Mouse (Mus musculus): ENCODE measurements around the gene 1700028J19Rik.
"Not testable (repeated sequence)": the region's sequence is repeated elsewhere in the genome, so short reads cannot be mapped to it uniquely, and the experiment has no call there.

- not testable (repeated sequence) for TF ChIP-seq ZC3H11A (IDR thresholded peaks at IDR 0.05; ENCODE audit: low read depth, low read length); MXI1 (IDR thresholded peaks at IDR 0.05; ENCODE audit: low read depth, low read length); SMC3 (IDR thresholded peaks at IDR 0.05; ENCODE audit: low read depth, low read length); EP300 (IDR thresholded peaks at IDR 0.05; ENCODE audit: low read depth in 1 of 2, low read length in 2 of 2); TCF12 (IDR thresholded peaks at IDR 0.05; ENCODE audit: low read depth, low read length); MAZ (IDR thresholded peaks at IDR 0.05; ENCODE audit: low read depth, low read length); CTCF (IDR thresholded peaks at IDR 0.05 in 2 of 3, conservative IDR thresholded peaks at IDR 0.05 in 1 of 3; ENCODE audit: control insufficient read depth in 1 of 3, insufficient read depth in 1 of 3, low read depth in 2 of 3, low read length in 3 of 3, poor library complexity in 1 of 3, severe bottlenecking in 1 of 3); MAX (IDR thresholded peaks at IDR 0.05; ENCODE audit: low read length); HCFC1 (IDR thresholded peaks at IDR 0.05; ENCODE audit: low read depth, low read length)
Measured at GRCm38 (mm10) chr7:44207135-44207534, 39.4 kb downstream of the 1700028J19Rik start, which contains the start of gene Klk1b4.

Data from MEL (cell line).